Mouse (Mus musculus) liver, adult 2 months (tissue): ENCODE measurements around the gene Gm38392. TPM values are rescaled to one million over a fixed set of nuclear protein-coding genes. Genes with fewer than 3 reads are reported as not detected.

Experiments used
- DNase-seq: peaks from one replicate; pipeline ENCODE4 v3.0.0-alpha.2; 2011; ENCODE audit warnings: low read depth, low spot score; ENCODE audit errors: extremely low read depth
- H3K27ac ChIP-seq: fragments of 200-500 bp; replicated peaks from 2 replicates; pipeline ENCODE4 v1.5.1; 2012; ENCODE audit warnings: low read depth, mild to moderate bottlenecking, control low read depth, inconsistent platforms, low read length; ENCODE audit not compliant: insufficient read depth
- H3K27me3 ChIP-seq: fragments of 200-500 bp; 2 replicates; pipeline ENCODE4 v1.6.1; 2012; ENCODE audit warnings: mild to moderate bottlenecking, moderate library complexity, low read length, inconsistent platforms; ENCODE audit not compliant: control insufficient read depth, insufficient read depth
- H3K36me3 ChIP-seq: fragments of 200-500 bp; 2 replicates; pipeline ENCODE4 v1.6.1; 2012; ENCODE audit warnings: low read length, inconsistent platforms; ENCODE audit not compliant: control insufficient read depth, insufficient read depth
- H3K4me1 ChIP-seq: fragments of 200-500 bp; 2 replicates; pipeline ENCODE4 v1.6.1; 2011; ENCODE audit warnings: low read length; ENCODE audit not compliant: control insufficient read depth, insufficient read depth
- H3K4me3 ChIP-seq: fragments of 200-500 bp; 2 replicates; pipeline ENCODE4 v1.5.1; 2011; ENCODE audit warnings: low read depth, mild to moderate bottlenecking, control low read depth, low read length, moderate library complexity; ENCODE audit not compliant: insufficient read depth
- H3K79me2 ChIP-seq: fragments of 200-500 bp; 2 replicates; pipeline ENCODE4 v1.6.1; 2012; ENCODE audit warnings: inconsistent platforms, mild to moderate bottlenecking, low read length, moderate library complexity; ENCODE audit not compliant: control insufficient read depth, insufficient read depth
- H3K9ac ChIP-seq: fragments of 200-500 bp; 2 replicates; pipeline ENCODE4 v1.6.1; 2012; ENCODE audit warnings: low read depth, mild to moderate bottlenecking, control low read depth, inconsistent platforms, low read length
- CTCF ChIP-seq: fragments of 200-500 bp; IDR thresholded peaks from 2 replicates; pipeline ENCODE4 v1.5.1; 2011; ENCODE audit warnings: low read depth, low read length, control low read depth
- POLR2A ChIP-seq: fragments of 200-500 bp; IDR thresholded peaks from 2 replicates; pipeline ENCODE4 v1.6.1; 2011; ENCODE audit warnings: low read length, control low read depth; ENCODE audit not compliant: insufficient read depth; ENCODE audit errors: extremely low read depth
- WGBS: fragments of 180-500 bp; shearing (Covaris S2); methylation state at CpG from one replicate; pipeline ENCODE4 v1.1.7; 2018; 5-methylcytosine and 5-hydroxymethylcytosine counted together
- polyA plus RNA-seq: library from polyadenylated mRNA; depleted of rRNA; stranded (reverse); fragments of >200 nt; gene quantifications from 2 replicates; pipeline ENCODE4 v1.2.3, GENCODE M21; 2012; rRNA removed
- total RNA-seq: library from RNA; depleted of rRNA; stranded (reverse); fragments of >200 nt; gene quantifications from 2 replicates; pipeline ENCODE4 v1.2.3, GENCODE M21; 2014; rRNA removed

The Gm38392 gene
- total RNA-seq (not detected in 2 replicates), polyA plus RNA-seq (not detected in 2 replicates)

GRCm38 (mm10) chr3:88287110-88287509 lies at the start of gene Gm38392:
TSS of gene Gm38392 (minus strand) at chr3:88287210.
- 96% methylated on average over 4 of the region's 4 CpGs for WGBS
- Histone ChIP-seq H3K27me3 (no peaks in the 10 kb centered on the region), H3K4me3 (no peak within 1 kb of the TSS), H3K9ac (no peak within 1 kb of the TSS), H3K27ac (no peak within 1 kb of the TSS), H3K4me1 (no peaks in the 10 kb centered on the region), H3K36me3 (no peaks in the 10 kb centered on the region), H3K79me2 (no peaks in the 10 kb centered on the region)
- TF ChIP-seq CTCF = no peak
- no peak for TF ChIP-seq POLR2A
- no peak for DNase-seq

- Histone ChIP-seq H3K27ac (peak within 1 kb of the TSS; percentile 77), H3K79me2 (peaks cover 7% of the 10 kb centered on the region; the same call in 1 of the 2 replicates), H3K27me3 (no peaks in the 10 kb centered on the region), H3K9ac (peak within 1 kb of the TSS; percentile 91), H3K4me1 (peaks cover 14% of the 10 kb centered on the region), H3K4me3 (peak within 1 kb of the TSS; percentile 69), H3K36me3 (0 out of 2 replicates have a peak, but pooled peaks cover 2% of the 10 kb centered on the region)
- DNase-seq = peak; percentile 87
- no peak for TF ChIP-seq CTCF
- peak; percentile 85 for TF ChIP-seq POLR2A
- WGBS = 1% methylated on average over 63 of the region's 66 CpGs
Observed at GRCm38 (mm10) chr3:88336058-88337013, 49.3 kb upstream of the Gm38392 start, which contains the start of the genes Tmem79 and Smg5. TSS of gene Tmem79 (minus strand) at chr3:88336148. TSS of gene Smg5 (plus strand) at chr3:88336260.

- Histone ChIP-seq H3K36me3 (no peaks in the 10 kb centered on the region), H3K9ac (peak overlapping the region; percentile 77), H3K79me2 (peaks cover 4% of the 10 kb centered on the region; the same call in 1 of the 2 replicates), H3K4me3 (peak overlapping the region; percentile 69), H3K4me1 (peaks cover 14% of the 10 kb centered on the region), H3K27me3 (no peaks in the 10 kb centered on the region), H3K27ac (peak overlapping the region; percentile 74)
- under 1% methylated on average over 27 of the region's 27 CpGs for WGBS
- no peak for TF ChIP-seq POLR2A
- TF ChIP-seq CTCF = no peak
- DNase-seq = peak; percentile 48
Observed at GRCm38 (mm10) chr3:88335436-88336053, 48.5 kb upstream of the Gm38392 start.

- 26% methylated on average over 3 of the region's 3 CpGs for WGBS
- H3K9ac ChIP-seq = peak overlapping the region; percentile 77
- peaks cover 4% of the 10 kb centered on the region; the same call in 1 of the 2 replicates for H3K79me2 ChIP-seq
- DNase-seq = peak; percentile 30
- H3K27ac ChIP-seq = peak overlapping the region; percentile 74
- H3K36me3 ChIP-seq = no peaks in the 10 kb centered on the region
- no peaks in the 10 kb centered on the region for H3K27me3 ChIP-seq
- H3K4me1 ChIP-seq = peaks cover 14% of the 10 kb centered on the region
- peak overlapping the region; percentile 69; the same call in 1 of the 2 replicates for H3K4me3 ChIP-seq
- TF ChIP-seq POLR2A (no peak), CTCF (no peak)
Observed at GRCm38 (mm10) chr3:88334902-88335435, 48.0 kb upstream of the Gm38392 start.

- H3K27me3 ChIP-seq = no peaks in the 10 kb centered on the region
- H3K36me3 ChIP-seq = no peaks in the 10 kb centered on the region
- H3K9ac ChIP-seq = no peak overlapping the region
- H3K4me3 ChIP-seq = no peak overlapping the region
- H3K4me1 ChIP-seq = peaks cover 12% of the 10 kb centered on the region
- 50% methylated on average over 12 of the region's 12 CpGs for WGBS
- DNase-seq = peak; percentile 28
- H3K27ac ChIP-seq = no peak overlapping the region
- peaks cover 4% of the 10 kb centered on the region; the same call in 1 of the 2 replicates for H3K79me2 ChIP-seq
- TF ChIP-seq POLR2A (no peak), CTCF (no peak)
Observed at GRCm38 (mm10) chr3:88334029-88334658, 47.1 kb upstream of the Gm38392 start.
